Mouse (Mus musculus) midbrain, embryonic 10.5 days (tissue): ENCODE measurements around the gene Mucl3. TPM values are rescaled to one million over a fixed set of nuclear protein-coding genes. Genes with fewer than 3 reads are reported as not detected.

Experiments
- polyA plus RNA-seq: library from polyadenylated mRNA; unstranded; fragments of >200 nt; fragmentation: Nextera tagmentation; extraction: Ambion mirVana; gene quantifications from 2 replicates; pipeline ENCODE4 v1.2.1, GENCODE M21; 2016

The Mucl3 gene
- polyA plus RNA-seq, 1 experiment from 2014 or later, result 0.22 TPM

Other genes starting within 250 kb of the Mucl3 start
- gene H2-Q6, start 218.8 kb downstream of the Mucl3 start, polyA plus RNA-seq, result 1.5 and 1.9 TPM in 2 replicates
- 16.0 and 17.5 TPM in 2 replicates for gene H2-Q7, start 204.5 kb downstream of the Mucl3 start, polyA plus RNA-seq
- gene H2-Q10, start 173.6 kb downstream of the Mucl3 start, polyA plus RNA-seq, result 0.22 and 0.27 TPM in 2 replicates
- 0.10 TPM in 1 of 2 replicates, not detected in the other for gene Pou5f1, start 137.7 kb downstream of the Mucl3 start, polyA plus RNA-seq
- 56.7 and 58.8 TPM in 2 replicates for gene Tcf19, start 126.9 kb downstream of the Mucl3 start, polyA plus RNA-seq
- gene Cchcr1, start 126.6 kb downstream of the Mucl3 start, polyA plus RNA-seq, result 23.4 and 23.6 TPM in 2 replicates
- 1.4 and 2.0 TPM in 2 replicates for gene Psors1c2, start 110.5 kb downstream of the Mucl3 start, polyA plus RNA-seq
- gene Cdsn, start 91.6 kb downstream of the Mucl3 start, polyA plus RNA-seq, result 0.07 and 0.10 TPM in 2 replicates
- gene 2300002M23Rik, start 76.2 kb downstream of the Mucl3 start, polyA plus RNA-seq, result not detected in 2 replicates
- gene Sfta2, start 42.1 kb downstream of the Mucl3 start, polyA plus RNA-seq, result not detected in 2 replicates
- gene Gm9573, start 17.1 kb downstream of the Mucl3 start, polyA plus RNA-seq, result not detected in 2 replicates
- 19.3 and 20.6 TPM in 2 replicates for gene Vars2, start 23.9 kb upstream of the Mucl3 start, polyA plus RNA-seq
- gene Gtf2h4, start 30.0 kb upstream of the Mucl3 start, polyA plus RNA-seq, result 50.1 and 52.3 TPM in 2 replicates
- gene Ddr1, start 60.9 kb upstream of the Mucl3 start, polyA plus RNA-seq, result 142 and 193 TPM in 2 replicates
- gene Ier3, start 178.0 kb upstream of the Mucl3 start, polyA plus RNA-seq, result 3.0 and 3.7 TPM in 2 replicates
- 54.8 and 59.3 TPM in 2 replicates for gene Flot1, start 179.5 kb upstream of the Mucl3 start, polyA plus RNA-seq
- 1,574 and 1,617 TPM in 2 replicates for gene Tubb5, start 194.6 kb upstream of the Mucl3 start, polyA plus RNA-seq
- 21.1 and 21.7 TPM in 2 replicates for gene Mdc1, start 197.8 kb upstream of the Mucl3 start, polyA plus RNA-seq
- gene Nrm, start 217.6 kb upstream of the Mucl3 start, polyA plus RNA-seq, result 80.0 and 84.5 TPM in 2 replicates
- gene Ppp1r18, start 221.9 kb upstream of the Mucl3 start, polyA plus RNA-seq, result 21.8 and 27.6 TPM in 2 replicates
- 51.6 and 54.3 TPM in 2 replicates for gene Dhx16, start 236.1 kb upstream of the Mucl3 start, polyA plus RNA-seq